Mouse (Mus musculus) olfactory bulb, adult 2 months (tissue): Measurements from ENCODE around the gene Col6a3.

Source experiments
- CTCF ChIP-seq: fragments of 200-500 bp; IDR thresholded peaks from 2 replicates; pipeline ENCODE4 v1.5.1; 2012; ENCODE audit warnings: low read depth, mild to moderate bottlenecking, low read length, moderate library complexity; ENCODE audit not compliant: insufficient read depth
- POLR2A ChIP-seq: fragments of 200-500 bp; IDR thresholded peaks from 2 replicates; pipeline ENCODE4 v1.6.1; 2012; ENCODE audit warnings: mild to moderate bottlenecking, low read depth, low read length, moderate library complexity; ENCODE audit not compliant: insufficient read depth

GRCm38 (mm10) chr1:90743445-90743844 lies 100.3 kb downstream of the Col6a3 start:
- TF ChIP-seq CTCF: no peak
- no peak for TF ChIP-seq POLR2A
